In the genomic region with DNA sequence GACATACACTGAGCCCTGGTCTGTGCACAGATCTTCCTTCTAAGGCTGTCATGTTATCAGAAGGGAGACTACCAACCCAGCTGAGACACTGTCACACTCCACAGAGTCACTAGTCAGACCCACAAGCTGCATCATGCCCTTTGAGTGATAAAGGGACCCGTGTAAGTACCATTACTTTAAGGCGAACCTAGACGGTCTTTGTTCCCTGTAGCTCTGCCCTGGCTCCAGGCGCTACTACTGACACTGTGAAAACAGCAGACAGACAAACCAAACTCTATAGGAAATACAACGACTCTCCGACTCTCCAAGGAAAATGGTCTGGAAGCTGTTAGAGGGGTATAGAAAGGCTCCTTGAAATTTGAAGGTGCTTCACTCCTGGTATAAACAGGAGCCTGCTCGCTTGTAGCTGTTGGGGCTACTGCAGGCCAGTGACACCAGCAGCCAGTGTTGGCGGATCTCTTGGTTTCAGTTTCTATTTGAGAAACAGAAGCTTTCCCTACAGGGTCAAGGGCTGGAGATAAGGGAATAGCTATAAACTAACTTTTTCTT, we compare ENCODE assay signal across 9 mouse cellular contexts.
DNase-seq lines count a peak whose midpoint lies in the region; ATAC-seq lines count a peak whose summit lies in the region.
"Had no signal": no experiment of that assay in that cellular context is flagged by ENCODE, and none has a peak within 500 bp of the region (broad histone marks: within the 10 kb centered on the region; RNA-seq: fewer than 3 reads in every experiment).

No protein-coding gene starts in this region.

- 62% methylated on average over 8 of the region's 8 CpGs for WGBS in embryonic facial prominence, embryonic 15.5 days
- 62% methylated on average over 8 of the region's 8 CpGs for WGBS in embryonic facial prominence, embryonic 10.5 days
- 56% methylated on average over 8 of the region's 8 CpGs for WGBS in neural tube, embryonic 13.5 days
- WGBS in forebrain, embryonic 16.5 days = 60% methylated on average over 8 of the region's 8 CpGs
- WGBS in liver, embryonic 16.5 days (ENCODE audit: insufficient replicate concordance) = 29% methylated on average over 8 of the region's 8 CpGs

- peaks cover 16% of the 10 kb centered on the region for H3K27me3 ChIP-seq in embryonic facial prominence, embryonic 15.5 days
- peaks cover 100% of the 10 kb centered on the region for H3K27me3 ChIP-seq in embryonic facial prominence, embryonic 10.5 days (replicated peaks; ENCODE audit: low read depth, poor library complexity, severe bottlenecking)
- peaks cover 61% of the 10 kb centered on the region for H3K27me3 ChIP-seq in neural tube, embryonic 13.5 days
- peaks cover 7% of the 10 kb centered on the region for H3K27me3 ChIP-seq in forebrain, embryonic 16.5 days (replicated peaks; ENCODE audit: control insufficient read depth, insufficient read depth, low read length)
- H3K27me3 ChIP-seq in liver, embryonic 16.5 days (ENCODE audit: control insufficient read depth, insufficient read depth, low read depth, low read length) = peaks cover 11% of the 10 kb centered on the region

- H3K4me1 ChIP-seq in embryonic facial prominence, embryonic 15.5 days = peaks cover 50% of the 10 kb centered on the region
- H3K4me1 ChIP-seq in embryonic facial prominence, embryonic 10.5 days = peaks cover 23% of the 10 kb centered on the region
- H3K4me1 ChIP-seq in neural tube, embryonic 13.5 days (replicated peaks) = peaks cover 89% of the 10 kb centered on the region
- peaks cover 52% of the 10 kb centered on the region for H3K4me1 ChIP-seq in forebrain, embryonic 16.5 days (replicated peaks; ENCODE audit: control insufficient read depth, insufficient read depth, low read length)
- H3K4me1 ChIP-seq in liver, embryonic 16.5 days (ENCODE audit: control insufficient read depth, low read depth, low read length) = no peaks in the 10 kb centered on the region

- peak overlapping the region; percentile 53; the same call in 1 of the 2 replicates for H3K27ac ChIP-seq in embryonic facial prominence, embryonic 15.5 days (replicated peaks)
- H3K27ac ChIP-seq in embryonic facial prominence, embryonic 10.5 days (replicated peaks) = no peak overlapping the region
- H3K27ac ChIP-seq in neural tube, embryonic 13.5 days (replicated peaks) = peak overlapping the region; percentile 62
- peak overlapping the region; percentile 35; the same call in 1 of the 2 replicates for H3K27ac ChIP-seq in forebrain, embryonic 16.5 days (ENCODE audit: low read length)
- H3K27ac ChIP-seq in liver, embryonic 16.5 days (ENCODE audit: low read length) = no peak overlapping the region

- no peaks in the 10 kb centered on the region for H3K9me3 ChIP-seq in embryonic facial prominence, embryonic 15.5 days (replicated peaks)
- H3K9me3 ChIP-seq in embryonic facial prominence, embryonic 10.5 days = no peaks in the 10 kb centered on the region
- no peaks in the 10 kb centered on the region for H3K9me3 ChIP-seq in neural tube, embryonic 13.5 days
- H3K9me3 ChIP-seq in forebrain, embryonic 16.5 days (ENCODE audit: control insufficient read depth, low read length) = no peaks in the 10 kb centered on the region
- H3K9me3 ChIP-seq in liver, embryonic 16.5 days (replicated peaks; ENCODE audit: control insufficient read depth, low read length) = no peaks in the 10 kb centered on the region
- H3K9me3 ChIP-seq: G1E had no signal

- no peak overlapping the region for H3K4me3 ChIP-seq in embryonic facial prominence, embryonic 15.5 days (replicated peaks)
- no peak overlapping the region for H3K4me3 ChIP-seq in embryonic facial prominence, embryonic 10.5 days
- no peak overlapping the region for H3K4me3 ChIP-seq in neural tube, embryonic 13.5 days
- H3K4me3 ChIP-seq in forebrain, embryonic 16.5 days (replicated peaks; ENCODE audit: low read length) = no peak overlapping the region
- H3K4me3 ChIP-seq in liver, embryonic 16.5 days (ENCODE audit: low read depth, low read length) = peak overlapping the region; percentile 15; the same call in 1 of the 2 replicates

- H3K4me2 ChIP-seq in embryonic facial prominence, embryonic 15.5 days (replicated peaks) = no peak overlapping the region
- peak overlapping the region; percentile 72; the same call in 1 of the 2 replicates for H3K4me2 ChIP-seq in neural tube, embryonic 13.5 days
- no peak overlapping the region for H3K4me2 ChIP-seq in forebrain, embryonic 16.5 days (ENCODE audit: low read length)
- H3K4me2 ChIP-seq in liver, embryonic 16.5 days (ENCODE audit: low read depth, low read length) = peak overlapping the region; percentile 38

- H3K9ac ChIP-seq in embryonic facial prominence, embryonic 15.5 days = no peak overlapping the region
- H3K9ac ChIP-seq in neural tube, embryonic 13.5 days = peak overlapping the region; percentile 50; the same call in 1 of the 2 replicates
- H3K9ac ChIP-seq in forebrain, embryonic 16.5 days (replicated peaks; ENCODE audit: low read depth, low read length) = 0 out of 2 replicates have a peak overlapping the region, but pooled peaks have one; percentile 19
- H3K9ac ChIP-seq in liver, embryonic 16.5 days (ENCODE audit: low read depth, low read length) = no peak overlapping the region

- DNase-seq in embryonic facial prominence, embryonic 10.5 days (ENCODE audit: low spot score) = no peak
- DNase-seq in neural tube, embryonic 10.5 days (ENCODE audit: extremely low spot score, low spot score) = no peak
- no peak for DNase-seq in left cerebral cortex, adult 11 months (ENCODE audit: low spot score)
- DNase-seq in gastrocnemius, postnatal 25 days = no peak

- peaks cover 16% of the 10 kb centered on the region; the same call in 1 of the 2 replicates for H3K36me3 ChIP-seq in embryonic facial prominence, embryonic 15.5 days
- H3K36me3 ChIP-seq in embryonic facial prominence, embryonic 10.5 days (replicated peaks) = no peaks in the 10 kb centered on the region
- H3K36me3 ChIP-seq in neural tube, embryonic 13.5 days = 0 out of 2 replicates have a peak, but pooled peaks cover 4% of the 10 kb centered on the region
- no peaks in the 10 kb centered on the region for H3K36me3 ChIP-seq in forebrain, embryonic 16.5 days (ENCODE audit: control insufficient read depth, insufficient read depth)
- H3K36me3 ChIP-seq in liver, embryonic 16.5 days (ENCODE audit: control insufficient read depth, insufficient read depth) = no peaks in the 10 kb centered on the region

- ATAC-seq in embryonic facial prominence, embryonic 15.5 days (ENCODE audit: insufficient number of reproducible peaks, low FRiP score, low TSS enrichment, low read depth) = no peak
- ATAC-seq in neural tube, embryonic 13.5 days (ENCODE audit: low read depth) = no peak
- no peak for ATAC-seq in forebrain, embryonic 16.5 days
- ATAC-seq in liver, embryonic 16.5 days (ENCODE audit: low read depth) = peak; percentile 27; the same call in 1 of the 2 replicates

Comparison
In these comparisons a context has a peak if more than half of its experiments do, and no peak if none do; other contexts are left out.
1. H3K27ac ChIP-seq: peak in embryonic facial prominence, embryonic 15.5 days (single experiment), neural tube, embryonic 13.5 days (single experiment) and forebrain, embryonic 16.5 days (single experiment); none in embryonic facial prominence, embryonic 10.5 days (single experiment) and liver, embryonic 16.5 days (single experiment).
2. H3K4me2 ChIP-seq: peak in neural tube, embryonic 13.5 days (single experiment) and liver, embryonic 16.5 days (single experiment); none in embryonic facial prominence, embryonic 15.5 days (single experiment) and forebrain, embryonic 16.5 days (single experiment).
3. H3K9ac ChIP-seq: peak in neural tube, embryonic 13.5 days (single experiment) and forebrain, embryonic 16.5 days (single experiment); none in embryonic facial prominence, embryonic 15.5 days (single experiment) and liver, embryonic 16.5 days (single experiment).